Mouse (Mus musculus): ENCODE data around the gene Olfr1289. TPM values are rescaled to one million over a fixed set of nuclear protein-coding genes. Genes with fewer than 3 reads are reported as not detected.

Gene Olfr1289
- polyA plus RNA-seq (2015; fragmentation: Nextera tagmentation; extraction: Ambion mirVana) = not detected in 2 replicates

- no peak within 1 kb of the TSS for H3K4me3 ChIP-seq (replicated peaks)
- WGBS = 80% methylated on average over 1 of the region's 1 CpGs
- ATAC-seq (ENCODE audit: low FRiP score) = no peak
These were observed at the start of gene Olfr1289 for GRCm38 (mm10) chr2:111480519-111480918. Olfr1289 (plus strand) TSS chr2:111480819.

GRCm38 (mm10) chr2:111448842-111449241 is 31.8 kb upstream of the Olfr1289 start, which contains the start of gene Olfr1287:
Olfr1287 (plus strand) TSS chr2:111449142.
- 66% methylated on average over 1 of the region's 1 CpGs for WGBS
- Histone ChIP-seq H3K4me2 (no peak within 1 kb of the TSS), H3K4me1 (no peaks in the 10 kb centered on the region), H3K27me3 (replicated peaks) (no peaks in the 10 kb centered on the region), H3K9ac (replicated peaks) (no peak within 1 kb of the TSS), H3K36me3 (no peaks in the 10 kb centered on the region), H3K9me3 (replicated peaks) (no peaks in the 10 kb centered on the region), H3K27ac (replicated peaks) (no peak within 1 kb of the TSS), H3K4me3 (replicated peaks) (no peak within 1 kb of the TSS)
- no peak for ATAC-seq (ENCODE audit: low FRiP score)

More at GRCm38 (mm10) chr2:111480519-111480918, at the start of gene Olfr1289:
- no peaks in the 10 kb centered on the region for H3K4me1 ChIP-seq
- no peaks in the 10 kb centered on the region for H3K27me3 ChIP-seq (replicated peaks)
- H3K4me2 ChIP-seq = no peak within 1 kb of the TSS
- H3K9me3 ChIP-seq (replicated peaks) = no peaks in the 10 kb centered on the region
- H3K27ac ChIP-seq (replicated peaks) = no peak within 1 kb of the TSS
- no peak within 1 kb of the TSS for H3K9ac ChIP-seq (replicated peaks)
- H3K36me3 ChIP-seq = no peaks in the 10 kb centered on the region

GRCm38 (mm10) chr2:111473801-111474200 is 6.8 kb upstream of the Olfr1289 start, which contains the start of gene Olfr1288:
Olfr1288 (plus strand) TSS chr2:111474101.
- H3K27ac ChIP-seq (replicated peaks) = no peak within 1 kb of the TSS
- ATAC-seq (ENCODE audit: low FRiP score) = no peak
- no peaks in the 10 kb centered on the region for H3K9me3 ChIP-seq (replicated peaks)
- H3K27me3 ChIP-seq (replicated peaks) = no peaks in the 10 kb centered on the region
- no peak within 1 kb of the TSS for H3K9ac ChIP-seq (replicated peaks)
- H3K4me1 ChIP-seq = no peaks in the 10 kb centered on the region
- WGBS = 94% methylated on average over 1 of the region's 1 CpGs
- H3K36me3 ChIP-seq = no peaks in the 10 kb centered on the region
- H3K4me3 ChIP-seq (replicated peaks) = no peak within 1 kb of the TSS
- no peak within 1 kb of the TSS for H3K4me2 ChIP-seq

- H3K4me3 ChIP-seq (replicated peaks) = no peak within 1 kb of the TSS
- no peaks in the 10 kb centered on the region for H3K27me3 ChIP-seq (replicated peaks)
- no peaks in the 10 kb centered on the region for H3K4me1 ChIP-seq
- 87% methylated on average over 5 of the region's 5 CpGs for whole genome bisulfite sequencing
- H3K27ac ChIP-seq (replicated peaks) = no peak within 1 kb of the TSS
- H3K4me2 ChIP-seq = no peak within 1 kb of the TSS
- H3K9me3 ChIP-seq (replicated peaks) = no peaks in the 10 kb centered on the region
- no peaks in the 10 kb centered on the region for H3K36me3 ChIP-seq
- H3K9ac ChIP-seq (replicated peaks) = no peak within 1 kb of the TSS
- ATAC-seq (ENCODE audit: low FRiP score) = no peak
These were observed 13.1 kb downstream of the Olfr1289 start, which contains the start of gene Olfr1290 for GRCm38 (mm10) chr2:111493729-111494128. Olfr1290 (minus strand) TSS chr2:111493829.

- 91% methylated on average over 3 of the region's 3 CpGs for WGBS
These were observed 16.3 kb downstream of the Olfr1289 start, which contains the start of gene Olfr1291-ps1 for GRCm38 (mm10) chr2:111496880-111497279. Olfr1291-ps1 (plus strand) TSS chr2:111497180.

GRCm38 (mm10) chr2:111517451-111517850 is 36.8 kb downstream of the Olfr1289 start:
- Histone ChIP-seq H3K4me2 (no peak overlapping the region), H3K27me3 (replicated peaks) (no peaks in the 10 kb centered on the region), H3K36me3 (no peaks in the 10 kb centered on the region), H3K4me3 (replicated peaks) (no peak overlapping the region), H3K27ac (replicated peaks) (no peak overlapping the region), H3K9ac (replicated peaks) (no peak overlapping the region), H3K9me3 (replicated peaks) (0 out of 2 replicates have a peak, but pooled peaks cover 3% of the 10 kb centered on the region), H3K4me1 (no peaks in the 10 kb centered on the region)
- 90% methylated on average over 10 of the region's 10 CpGs for WGBS
- no peak for ATAC-seq (ENCODE audit: low FRiP score)

More at GRCm38 (mm10) chr2:111496880-111497279, 16.3 kb downstream of the Olfr1289 start, which contains the start of gene Olfr1291-ps1:
- Histone ChIP-seq H3K27me3 (replicated peaks) (no peaks in the 10 kb centered on the region), H3K36me3 (no peaks in the 10 kb centered on the region), H3K27ac (replicated peaks) (no peak within 1 kb of the TSS), H3K4me1 (no peaks in the 10 kb centered on the region), H3K9ac (replicated peaks) (no peak within 1 kb of the TSS), H3K4me2 (no peak within 1 kb of the TSS), H3K9me3 (replicated peaks) (no peaks in the 10 kb centered on the region), H3K4me3 (replicated peaks) (no peak within 1 kb of the TSS)
- ATAC-seq (ENCODE audit: low FRiP score) = no peak

GRCm38 (mm10) chr2:111524903-111525302 is 44.3 kb downstream of the Olfr1289 start, which contains the start of gene Olfr1293-ps:
Olfr1293-ps (plus strand) TSS chr2:111525203.
- 81% methylated on average over 1 of the region's 1 CpGs for WGBS

More at GRCm38 (mm10) chr2:111524903-111525302, 44.3 kb downstream of the Olfr1289 start, which contains the start of gene Olfr1293-ps:
- Histone ChIP-seq H3K36me3 (no peaks in the 10 kb centered on the region), H3K4me1 (no peaks in the 10 kb centered on the region), H3K9me3 (replicated peaks) (no peaks in the 10 kb centered on the region), H3K27me3 (replicated peaks) (no peaks in the 10 kb centered on the region), H3K9ac (replicated peaks) (no peak within 1 kb of the TSS), H3K4me2 (no peak within 1 kb of the TSS), H3K27ac (replicated peaks) (no peak within 1 kb of the TSS), H3K4me3 (replicated peaks) (no peak within 1 kb of the TSS)
- no peak for ATAC-seq (ENCODE audit: low FRiP score)

Other genes with a start within 250 kb of the Olfr1289 start
- not detected in 2 replicates for gene Olfr1275, start 245.5 kb upstream of the Olfr1289 start, polyA plus RNA-seq (2015; fragmentation: Nextera tagmentation; extraction: Ambion mirVana)
- gene Olfr1276, start 226.3 kb upstream of the Olfr1289 start, polyA plus RNA-seq (2015; fragmentation: Nextera tagmentation; extraction: Ambion mirVana) = not detected in 2 replicates
- gene Olfr1277, start 206.7 kb upstream of the Olfr1289 start, polyA plus RNA-seq (2015; fragmentation: Nextera tagmentation; extraction: Ambion mirVana) = not detected in 2 replicates
- gene Olfr1278, start 190.7 kb upstream of the Olfr1289 start, polyA plus RNA-seq (2015; fragmentation: Nextera tagmentation; extraction: Ambion mirVana) = not detected in 2 replicates
- not detected in 2 replicates for gene Olfr1279, start 180.2 kb upstream of the Olfr1289 start, polyA plus RNA-seq (2015; fragmentation: Nextera tagmentation; extraction: Ambion mirVana)
- gene Olfr1280, start 166.8 kb upstream of the Olfr1289 start, polyA plus RNA-seq (2015; fragmentation: Nextera tagmentation; extraction: Ambion mirVana) = not detected in 2 replicates
- not detected in 2 replicates for gene Olfr1281, start 154.3 kb upstream of the Olfr1289 start, polyA plus RNA-seq (2015; fragmentation: Nextera tagmentation; extraction: Ambion mirVana)
- gene Olfr1282, start 144.7 kb upstream of the Olfr1289 start, polyA plus RNA-seq (2015; fragmentation: Nextera tagmentation; extraction: Ambion mirVana) = not detected in 2 replicates
- gene Olfr1283, start 114.0 kb upstream of the Olfr1289 start, polyA plus RNA-seq (2015; fragmentation: Nextera tagmentation; extraction: Ambion mirVana) = not detected in 2 replicates
- not detected in 2 replicates for gene Olfr1284, start 105.3 kb upstream of the Olfr1289 start, polyA plus RNA-seq (2015; fragmentation: Nextera tagmentation; extraction: Ambion mirVana)
- not detected in 2 replicates for gene Olfr1286, start 57.7 kb upstream of the Olfr1289 start, polyA plus RNA-seq (2015; fragmentation: Nextera tagmentation; extraction: Ambion mirVana)
- gene Olfr1287, start 31.7 kb upstream of the Olfr1289 start, polyA plus RNA-seq (2015; fragmentation: Nextera tagmentation; extraction: Ambion mirVana) = not detected in 2 replicates
- gene Olfr1288, start 6.7 kb upstream of the Olfr1289 start, polyA plus RNA-seq (2015; fragmentation: Nextera tagmentation; extraction: Ambion mirVana) = not detected in 2 replicates
- gene Olfr1290, start 13.0 kb downstream of the Olfr1289 start, polyA plus RNA-seq (2015; fragmentation: Nextera tagmentation; extraction: Ambion mirVana) = not detected in 2 replicates
- gene Olfr1291-ps1, start 16.4 kb downstream of the Olfr1289 start, polyA plus RNA-seq (2015; fragmentation: Nextera tagmentation; extraction: Ambion mirVana) = not detected in 2 replicates
- gene Olfr1293-ps, start 44.4 kb downstream of the Olfr1289 start, polyA plus RNA-seq (2015; fragmentation: Nextera tagmentation; extraction: Ambion mirVana) = not detected in 2 replicates
- not detected in 2 replicates for gene Olfr1294, start 59.5 kb downstream of the Olfr1289 start, polyA plus RNA-seq (2015; fragmentation: Nextera tagmentation; extraction: Ambion mirVana)
- gene Olfr1295, start 88.9 kb downstream of the Olfr1289 start, polyA plus RNA-seq (2015; fragmentation: Nextera tagmentation; extraction: Ambion mirVana) = not detected in 2 replicates
- gene Olfr1297, start 145.7 kb downstream of the Olfr1289 start, polyA plus RNA-seq (2015; fragmentation: Nextera tagmentation; extraction: Ambion mirVana) = not detected in 2 replicates
- not detected in 2 replicates for gene Olfr1298, start 168.4 kb downstream of the Olfr1289 start, polyA plus RNA-seq (2015; fragmentation: Nextera tagmentation; extraction: Ambion mirVana)
- gene Olfr1299, start 180.6 kb downstream of the Olfr1289 start, polyA plus RNA-seq (2015; fragmentation: Nextera tagmentation; extraction: Ambion mirVana) = not detected in 2 replicates